Mouse (Mus musculus) CH12.LX (cell line): ENCODE measurements around the gene Gna15. TPM values are rescaled to one million over a fixed set of nuclear protein-coding genes. Genes with fewer than 3 reads are reported as not detected.

ENCODE experiments used
- DNase-seq: peaks from one replicate; pipeline ENCODE4 v3.0.0-alpha.2; 2013; ENCODE audit errors: extremely low read depth
- H3K27ac ChIP-seq: 2 replicates; pipeline ENCODE4 v1.5.1; 2012; ENCODE audit warnings: low read depth, mild to moderate bottlenecking, control low read depth, moderate library complexity; ENCODE audit not compliant: insufficient read depth
- H3K27me3 ChIP-seq: replicated peaks from 2 replicates; pipeline ENCODE3; 2012; ENCODE audit warnings: inconsistent platforms
- H3K36me3 ChIP-seq, 2 experiments: replicated peaks in 1 of 2; 2 replicates each; pipeline versions ENCODE3 to v1.6.1; 2012; ENCODE audit warnings: inconsistent platforms in 1 of 2, low read length in 1 of 2, mild to moderate bottlenecking in 1 of 2, mixed read lengths in 1 of 2, moderate library complexity in 1 of 2; ENCODE audit not compliant: control insufficient read depth in 1 of 2, insufficient read depth in 1 of 2
- H3K4me1 ChIP-seq, 2 experiments: 2 replicates each; pipeline ENCODE4 v1.6.1; 2012; ENCODE audit warnings: inconsistent platforms in 1 of 2, moderate library complexity in 1 of 2; ENCODE audit not compliant: insufficient read depth in 2 of 2, control insufficient read depth in 1 of 2
- H3K4me2 ChIP-seq: 2 replicates; pipeline ENCODE4 v1.6.1; 2012; ENCODE audit warnings: low read depth, mild to moderate bottlenecking, control low read depth; ENCODE audit not compliant: poor library complexity, insufficient read depth, severe bottlenecking
- H3K4me3 ChIP-seq, 3 experiments: fragments of 150-350 bp in 1 of 3; sonication (generic) in 1 of 3; replicated peaks in 1 of 3; 2 replicates each; pipeline versions ENCODE3 to v1.5.1; 2011 to 2012; ENCODE audit warnings: low read depth in 2 of 3, low read length in 2 of 3, mild to moderate bottlenecking in 2 of 3, moderate library complexity in 2 of 3, control low read depth in 1 of 3, improper control_type of control experiment in 1 of 3, inconsistent platforms in 1 of 3, mixed read lengths in 1 of 3; ENCODE audit not compliant: poor library complexity in 1 of 3
- H3K79me2 ChIP-seq: replicated peaks from 2 replicates; pipeline ENCODE4 v1.6.1; 2012; ENCODE audit warnings: mild to moderate bottlenecking, moderate library complexity; ENCODE audit not compliant: control insufficient read depth, poor library complexity, insufficient read depth, severe bottlenecking; ENCODE audit errors: extremely low read depth
- H3K9ac ChIP-seq: 2 replicates; pipeline ENCODE4 v1.6.1; 2012; ENCODE audit warnings: low read depth, mild to moderate bottlenecking, control low read depth, moderate library complexity; ENCODE audit not compliant: insufficient read depth
- H3K9me3 ChIP-seq: replicated peaks from 2 replicates; pipeline ENCODE3; 2012; ENCODE audit warnings: low read length, inconsistent platforms, mixed read lengths
- BHLHE40 ChIP-seq: IDR thresholded peaks from 2 replicates; pipeline ENCODE4 v1.6.1; 2011; ENCODE audit warnings: mild to moderate bottlenecking, low read depth, low read length, improper control_type of control experiment
- CTCF ChIP-seq, 2 experiments: IDR thresholded peaks in 1 of 2; conservative IDR thresholded peaks in 1 of 2; 2 replicates each; pipeline ENCODE4 v1.5.1; 2011 to 2012; ENCODE audit warnings: low read depth in 2 of 2, low read length in 2 of 2, improper control_type of control experiment in 1 of 2, inconsistent platforms in 1 of 2, mild to moderate bottlenecking in 1 of 2, moderate library complexity in 1 of 2
- ELF1 ChIP-seq: IDR thresholded peaks from 2 replicates; pipeline ENCODE4 v1.6.1; 2014; ENCODE audit warnings: low read depth, mild to moderate bottlenecking, inconsistent platforms, low read length, improper control_type of control experiment
- EP300 ChIP-seq: IDR thresholded peaks from 2 replicates; pipeline ENCODE4 v1.6.1; 2011; ENCODE audit warnings: low read length, improper control_type of control experiment
- HCFC1 ChIP-seq: IDR thresholded peaks from 2 replicates; pipeline ENCODE4 v1.6.1; 2012; ENCODE audit warnings: low read depth, mild to moderate bottlenecking, inconsistent platforms, low read length, improper control_type of control experiment
- IRF4 ChIP-seq: IDR thresholded peaks from 2 replicates; pipeline ENCODE4 v1.6.1; 2014; ENCODE audit warnings: low read depth, mild to moderate bottlenecking, inconsistent platforms, low read length, improper control_type of control experiment
- JUN ChIP-seq: IDR thresholded peaks from 2 replicates; pipeline ENCODE4 v1.6.1; 2011; ENCODE audit warnings: low read depth, mild to moderate bottlenecking, low read length, improper control_type of control experiment, moderate library complexity; ENCODE audit not compliant: insufficient read depth
- JUND ChIP-seq: conservative IDR thresholded peaks from 2 replicates; pipeline ENCODE4 v1.6.1; 2011; ENCODE audit warnings: low read depth, low read length, improper control_type of control experiment
- MAFK ChIP-seq: IDR thresholded peaks from 2 replicates; pipeline ENCODE4 v1.6.1; 2011; ENCODE audit warnings: low read length, improper control_type of control experiment; ENCODE audit not compliant: insufficient replicate concordance
- MEF2A ChIP-seq: IDR thresholded peaks from 2 replicates; pipeline ENCODE4 v1.6.1; 2014; ENCODE audit warnings: low read depth, mild to moderate bottlenecking, inconsistent platforms, low read length, improper control_type of control experiment, borderline replicate concordance
- MYC ChIP-seq: IDR thresholded peaks from 2 replicates; pipeline ENCODE4 v1.6.1; 2011; ENCODE audit warnings: low read depth, mild to moderate bottlenecking, improper control_type of control experiment, low read length
- NELFE ChIP-seq: IDR thresholded peaks from 2 replicates; pipeline ENCODE4 v1.6.1; 2011; ENCODE audit warnings: low read depth, low read length, improper control_type of control experiment
- NRF1 ChIP-seq: IDR thresholded peaks from 2 replicates; pipeline ENCODE4 v1.6.1; 2014; ENCODE audit warnings: low read depth, mild to moderate bottlenecking, inconsistent platforms, low read length, improper control_type of control experiment, moderate library complexity
- PAX5 ChIP-seq: IDR thresholded peaks from 2 replicates; pipeline ENCODE4 v1.6.1; 2012; ENCODE audit warnings: low read length, inconsistent platforms, mixed read lengths
- POLR2A ChIP-seq: IDR thresholded peaks from 2 replicates; pipeline ENCODE4 v1.6.1; 2011; ENCODE audit warnings: low read depth, mild to moderate bottlenecking, improper control_type of control experiment, low read length
- POLR2AphosphoS2 ChIP-seq: IDR thresholded peaks from 2 replicates; pipeline ENCODE4 v1.6.1; 2011; ENCODE audit warnings: low read depth, low read length, improper control_type of control experiment
- RAD21 ChIP-seq: IDR thresholded peaks from 2 replicates; pipeline ENCODE4 v1.6.1; 2011; ENCODE audit warnings: low read depth, mild to moderate bottlenecking, low read length, improper control_type of control experiment, moderate library complexity
- SMC3 ChIP-seq: IDR thresholded peaks from 2 replicates; pipeline ENCODE4 v1.6.1; 2011; ENCODE audit warnings: low read depth, low read length, improper control_type of control experiment
- TBP ChIP-seq: conservative IDR thresholded peaks from 2 replicates; pipeline ENCODE4 v1.6.1; 2011; ENCODE audit warnings: low read depth, low read length, improper control_type of control experiment
- UBTF ChIP-seq: IDR thresholded peaks from 2 replicates; pipeline ENCODE4 v1.6.1; 2012; ENCODE audit warnings: low read depth, mild to moderate bottlenecking, inconsistent platforms, low read length, improper control_type of control experiment, moderate library complexity
- USF1 ChIP-seq: IDR thresholded peaks from 2 replicates; pipeline ENCODE4 v1.6.1; 2014; ENCODE audit warnings: low read depth, mild to moderate bottlenecking, inconsistent platforms, low read length, improper control_type of control experiment
- USF2 ChIP-seq: conservative IDR thresholded peaks from 2 replicates; pipeline ENCODE4 v1.6.1; 2011; ENCODE audit warnings: low read depth, low read length, improper control_type of control experiment
- ZNF384 ChIP-seq: IDR thresholded peaks from 2 replicates; pipeline ENCODE4 v1.6.1; 2012; ENCODE audit warnings: low read depth, low read length, improper control_type of control experiment, inconsistent platforms
- dilution Hi-C: fragments of 300-500 bp; cut with MboI; formaldehyde crosslinking; loops from 2 replicates; pipeline ENCODE4 v1.14.3; 2020; ENCODE audit warnings: low sequenced_read_pairs; ENCODE audit not compliant: extremely low pct_unique_long_range_greater_than_20kb, extremely low pct_ligation_motif_present
- in situ Hi-C: fragments of 300-500 bp; cut with MboI; formaldehyde crosslinking; loops from 3 replicates; pipeline ENCODE4 v1.14.3; 2019; ENCODE audit warnings: low sequenced_read_pairs, low pct_ligation_motif_present, low pct_unique_long_range_greater_than_20kb, mixed read lengths
- polyA plus RNA-seq: library from polyadenylated mRNA; unstranded; fragments of >175 nt; gene quantifications from 2 replicates; pipeline ENCODE4 v1.2.1, GENCODE M21; 2012; ENCODE audit warnings: low read depth; ENCODE audit not compliant: insufficient read length
- total RNA-seq, 2 experiments: library from RNA; depleted of rRNA; stranded (reverse); fragments of 300-350 nt in 1 of 2; fragments of >200 nt in 1 of 2; gene quantifications; 2 replicates each; pipeline ENCODE4 v1.2.3; 2012 to 2014

The Gna15 gene
- total and polyA plus RNA-seq, 3 experiments: 5.2 to 10.0 (median 5.2) TPM

- peaks cover 3 to 4% of the 10 kb centered on the region in 2 experiments; a peak in 3 of 4 replicates for H3K4me1 ChIP-seq
- peaks cover 29% of the 10 kb centered on the region for H3K27me3 ChIP-seq
- H3K79me2 ChIP-seq: no peaks in the 10 kb centered on the region
- H3K27ac ChIP-seq: no peak overlapping the region
- DNase-seq: no peak
- H3K9me3 ChIP-seq: no peaks in the 10 kb centered on the region
- H3K9ac ChIP-seq: no peak overlapping the region
- in situ Hi-C loops: no loop called here
- no peak overlapping the region for H3K4me3 ChIP-seq
- peaks cover 30 to 43% of the 10 kb centered on the region in 2 experiments for H3K36me3 ChIP-seq
- H3K4me2 ChIP-seq: no peak overlapping the region
- dilution Hi-C loops: no loop called here
- no peak for TF ChIP-seq UBTF
- TF ChIP-seq NELFE: 0 out of 2 replicates have a peak, but pooled peaks have one; percentile 19
Observed at GRCm38 (mm10) chr10:81484441-81485059, 39.5 kb downstream of the Gna15 start.

DNA sequence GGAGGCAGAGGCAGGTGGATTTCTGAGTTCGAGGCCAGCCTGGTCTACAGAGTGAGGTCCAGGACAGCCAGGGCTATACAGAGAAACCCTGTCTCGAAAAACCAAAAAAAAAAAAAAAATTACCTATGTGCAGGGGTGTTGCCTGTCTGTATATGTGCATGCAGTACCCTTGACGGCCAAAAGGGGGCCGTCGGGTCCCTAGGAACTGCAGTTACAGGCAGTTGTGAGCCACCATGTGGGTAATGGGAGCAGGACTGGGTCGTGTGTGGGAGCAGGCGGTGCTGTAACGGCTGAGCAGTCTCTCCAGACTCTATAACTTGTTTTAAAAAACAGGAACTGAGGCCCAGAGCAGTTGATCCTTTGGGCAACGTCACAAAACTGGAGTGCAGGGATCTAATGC is 40.0 kb downstream of the Gna15 start:
- no peak overlapping the region for H3K27ac ChIP-seq
- peaks cover 3 to 4% of the 10 kb centered on the region in 2 experiments; a peak in 3 of 4 replicates for H3K4me1 ChIP-seq
- TF ChIP-seq MAFK (no peak), RAD21 (peak; percentile 24), IRF4 (no peak), UBTF (no peak), POLR2A (no peak), USF2 (no peak), POLR2AphosphoS2 (no peak), CTCF (conservative IDR thresholded peaks at IDR 0.05 in 1 of 2, IDR thresholded peaks at IDR 0.05 in 1 of 2; ENCODE audit: low read depth in 2 of 2, low read length in 2 of 2) (peak; percentile 20 to 69; a peak in 2 of 4 replicates), JUND (no peak), EP300 (no peak), MYC (no peak), ELF1 (no peak), TBP (no peak), BHLHE40 (no peak), NELFE (no peak), NRF1 (no peak), USF1 (no peak), ZNF384 (peak; percentile 57), MEF2A (no peak), PAX5 (no peak), HCFC1 (no peak), JUN (no peak), SMC3 (peak; percentile 30; the same call in 1 of the 2 replicates)
- peak; percentile 53 for DNase-seq
- no peaks in the 10 kb centered on the region for H3K79me2 ChIP-seq
- no peak overlapping the region for H3K9ac ChIP-seq
- dilution Hi-C loops: no loop called here
- H3K36me3 ChIP-seq: peaks cover 30 to 38% of the 10 kb centered on the region in 2 experiments
- no peaks in the 10 kb centered on the region for H3K9me3 ChIP-seq
- no peak overlapping the region for H3K4me3 ChIP-seq
- no peak overlapping the region for H3K4me2 ChIP-seq
- in situ Hi-C loops: no loop called here
- H3K27me3 ChIP-seq: peaks cover 30% of the 10 kb centered on the region
